ENCODE assay signal across 8 mouse cellular contexts in genomic region chr17:46628791-46629684, GRCm38 (mm10). TPM values are rescaled to one million over a fixed set of nuclear protein-coding genes. Genes with fewer than 3 reads are reported as not detected.
DNase-seq lines count a peak whose midpoint lies in the region; ATAC-seq and TF ChIP-seq lines count a peak whose summit lies in the region.

Gene Ptk7 (minus strand): TSS chr17:46629504.

- peak within 1 kb of the TSS; percentile 85 for H3K4me2 ChIP-seq in heart, embryonic 14.5 days (ENCODE audit: low read length)

- no peak for TF ChIP-seq CTCF in C2C12 (IDR thresholded peaks at IDR 0.05; ENCODE audit: control insufficient read depth, insufficient read depth, insufficient read length)

- DNase-seq in ZHBTc4 (ENCODE audit: low read depth, low spot score): peak; percentile 89
- peak; percentile 98 for DNase-seq in embryo, embryonic 9.5 days (ENCODE audit: extremely low spot score)
- DNase-seq in left cerebral cortex, postnatal 10 days (ENCODE audit: extremely low spot score in 1 of 2, low spot score in 2 of 2): peak; percentile 78 to 93
- peak; percentile 88 to 93 for DNase-seq in lung, postnatal 4 days
- peak; percentile 61 to 62 for DNase-seq in right cerebral cortex, adult 2 months (ENCODE audit: low spot score in 2 of 2)
- no peak for DNase-seq in natural killer cell, adult 2 months (ENCODE audit: low spot score in 2 of 2)

- peak within 1 kb of the TSS; percentile 87 for H3ac ChIP-seq in C2C12 (ENCODE audit: control insufficient read depth, insufficient read length, low read depth)

- H3K9me3 ChIP-seq in heart, embryonic 14.5 days (ENCODE audit: control insufficient read depth, low read length): no peaks in the 10 kb centered on the region

- peak within 1 kb of the TSS; percentile 99 for H3K9ac ChIP-seq in heart, embryonic 14.5 days (ENCODE audit: low read length)

- peak; percentile 57; the same call in 1 of the 2 replicates for ATAC-seq in heart, embryonic 14.5 days (ENCODE audit: insufficient number of reproducible peaks, insufficient read depth, low FRiP score, low read depth)

- H3K27me3 ChIP-seq in C2C12 (ENCODE audit: control insufficient read depth, insufficient read depth, insufficient read length): no peaks in the 10 kb centered on the region
- no peaks in the 10 kb centered on the region for H3K27me3 ChIP-seq in heart, embryonic 14.5 days (ENCODE audit: control insufficient read depth, insufficient read depth, low read length)

- intact Hi-C loops in left cerebral cortex, postnatal 10 days (cut with DNase I): loop anchor here (5.0 kb wide), 1 partner anchor 82 kb away; the partner anchor contains the start of gene Cul9

- WGBS in heart, embryonic 14.5 days: under 1% methylated on average over 84 of the region's 90 CpGs

- peak within 1 kb of the TSS; percentile 97 for H3K27ac ChIP-seq in heart, embryonic 14.5 days (replicated peaks in 1 of 2; ENCODE audit: control insufficient read depth in 1 of 2, insufficient read depth in 1 of 2, low read depth in 2 of 2, low read length in 2 of 2)

- H3K79me2 ChIP-seq in C2C12 (ENCODE audit: control insufficient read depth, insufficient read depth): no peaks in the 10 kb centered on the region

- H3K79me3 ChIP-seq in C2C12 (ENCODE audit: low read depth): no peaks in the 10 kb centered on the region

- H3K4me1 ChIP-seq in heart, embryonic 14.5 days (ENCODE audit: control insufficient read depth in 2 of 2, insufficient read depth in 2 of 2, low read length in 2 of 2): peaks cover 31 to 44% of the 10 kb centered on the region in 2 experiments

- no peaks in the 10 kb centered on the region for H3K36me3 ChIP-seq in C2C12 (ENCODE audit: control insufficient read depth, insufficient read depth)
- H3K36me3 ChIP-seq in heart, embryonic 14.5 days (ENCODE audit: control insufficient read depth, insufficient read depth, low read length): peaks cover 30% of the 10 kb centered on the region

- H3K4me3 ChIP-seq in C2C12 (ENCODE audit: insufficient read depth, poor library complexity, severe bottlenecking): peak within 1 kb of the TSS; percentile 45
- H3K4me3 ChIP-seq in heart, embryonic 14.5 days (ENCODE audit: control insufficient read depth in 1 of 2, insufficient read depth in 1 of 2, low read depth in 1 of 2, low read length in 2 of 2): peak within 1 kb of the TSS; percentile 67 to 98

TF ChIP-seq in C2C12, 6 proteins besides CTCF, POLR2A, EP300 and RAD21:
- TF ChIP-seq MYOD1 (IDR thresholded peaks at IDR 0.05; ENCODE audit: control insufficient read depth, insufficient read length, low read depth) (no peak), CEBPB (IDR thresholded peaks at IDR 0.05; ENCODE audit: low read depth) (no peak), USF1 (IDR thresholded peaks at IDR 0.05; ENCODE audit: low read depth) (no peak), MAX (IDR thresholded peaks at IDR 0.05) (no peak)

RNA-seq across cellular contexts. Expression of gene Ptk7, which starts in this region (rescaled TPM):
- 26.1 TPM for polyA plus RNA-seq in C2C12 (2012; fragmentation: generic; extraction: Trizol)
- 12.8 and 21.3 TPM in 2 replicates for polyA plus RNA-seq in heart, embryonic 14.5 days (2014; fragmentation: Nextera tagmentation; extraction: Ambion mirVana)
- total RNA-seq in left cerebral cortex, postnatal 10 days (2021): 10 to 100 TPM; 18.5 to 18.8 TPM

Comparison
In these comparisons a context has a peak if more than half of its experiments do, and no peak if none do; other contexts are left out.
1. DNase-seq: peak in ZHBTc4 (single experiment), embryo, embryonic 9.5 days (single experiment), left cerebral cortex, postnatal 10 days (2 of 2), lung, postnatal 4 days (2 of 2) and right cerebral cortex, adult 2 months (2 of 2); none in natural killer cell, adult 2 months (0 of 2).